Mouse (Mus musculus) ovary, adult 18-20 months (tissue): ENCODE measurements around the gene Ankrd33b.

Source experiments
- DNase-seq: peaks from one replicate; pipeline ENCODE4 v3.0.0; 2022; ENCODE audit warnings: low spot score, mixed read lengths

Gene Ankrd33b

DNA sequence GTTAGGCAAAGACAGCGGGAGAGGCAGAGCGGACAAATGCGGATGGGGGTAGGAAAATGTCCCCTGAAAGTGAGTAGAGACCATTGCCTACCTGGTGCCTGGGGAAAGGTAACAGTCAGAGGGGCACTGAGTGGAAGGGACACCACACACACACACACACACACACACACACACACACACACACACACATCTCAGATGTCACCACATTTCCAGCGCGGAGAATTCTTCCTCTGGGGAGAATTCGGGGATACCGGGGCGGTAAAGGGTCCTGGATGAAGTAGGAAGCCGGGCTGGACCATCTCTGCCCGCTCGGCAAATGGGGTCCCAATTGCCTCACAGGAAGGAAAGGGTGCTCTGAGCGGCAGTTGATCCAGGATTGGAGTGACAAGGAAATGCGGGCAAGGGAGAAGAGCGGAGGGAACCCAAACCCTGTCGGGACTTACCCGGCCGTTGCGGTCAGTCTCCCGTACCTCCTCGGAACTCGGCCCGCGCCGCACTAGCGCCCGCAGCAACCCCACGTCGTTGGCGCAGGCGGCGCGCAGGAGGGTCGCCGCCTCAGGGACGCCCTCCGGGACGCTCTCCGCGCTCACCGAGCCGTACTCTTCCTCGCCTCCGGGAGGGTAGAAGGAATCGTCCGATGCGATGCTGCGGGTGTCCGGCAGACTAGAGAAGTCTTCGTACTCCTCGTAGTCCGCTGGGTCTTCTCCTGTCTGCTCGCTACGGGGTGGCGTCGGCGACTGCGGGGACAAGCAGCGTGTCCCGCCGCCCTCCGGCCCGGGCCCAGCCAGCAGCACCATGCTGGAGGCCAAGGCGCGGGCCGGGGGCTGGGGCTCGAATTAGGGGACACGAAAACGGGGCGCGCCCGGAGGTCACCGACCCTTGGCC lies 688 bp downstream of the Ankrd33b start:
- no peak for DNase-seq

DNA sequence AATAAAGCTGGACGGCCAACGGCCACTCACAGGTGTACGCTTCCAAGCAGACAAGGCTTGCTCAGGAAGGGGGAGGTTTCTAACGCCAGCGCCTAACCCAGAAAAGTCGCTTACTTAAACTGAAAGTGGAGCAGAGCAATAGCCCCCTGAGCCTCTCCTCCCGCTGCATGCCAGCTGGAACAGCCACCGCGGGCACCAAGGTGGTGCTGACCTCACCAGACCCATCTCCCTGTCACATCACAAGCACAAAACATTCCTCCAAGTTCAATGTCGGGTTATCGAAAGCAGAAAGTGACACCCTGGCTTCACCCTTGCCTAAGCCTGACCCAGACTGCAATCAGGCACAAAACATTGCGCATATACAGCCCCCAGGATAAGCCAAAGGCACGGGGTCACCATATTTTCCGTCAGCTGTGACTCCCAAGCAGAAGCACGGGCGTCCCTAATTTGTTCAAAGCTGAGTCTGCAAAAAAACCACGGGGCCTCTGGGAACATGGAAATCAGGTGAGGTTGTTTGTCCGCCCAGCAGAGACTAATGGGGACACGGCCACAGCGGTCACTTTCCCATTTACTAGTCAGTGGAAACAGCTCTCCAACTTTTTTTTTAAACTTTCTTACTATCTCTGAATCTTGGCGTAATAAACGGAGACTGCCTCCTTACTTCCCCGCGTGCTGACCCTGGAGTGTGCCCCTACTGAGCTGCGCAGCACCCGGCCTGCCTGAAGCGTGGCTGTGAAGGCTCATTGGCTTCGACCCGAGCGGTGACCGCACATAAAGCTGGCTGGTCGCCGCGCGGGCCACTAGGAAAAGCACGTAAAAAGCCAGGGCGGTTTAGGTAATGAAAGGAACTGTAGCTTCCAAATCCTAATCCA lies 1.6 kb downstream of the Ankrd33b start:
- DNase-seq, result no peak

DNA sequence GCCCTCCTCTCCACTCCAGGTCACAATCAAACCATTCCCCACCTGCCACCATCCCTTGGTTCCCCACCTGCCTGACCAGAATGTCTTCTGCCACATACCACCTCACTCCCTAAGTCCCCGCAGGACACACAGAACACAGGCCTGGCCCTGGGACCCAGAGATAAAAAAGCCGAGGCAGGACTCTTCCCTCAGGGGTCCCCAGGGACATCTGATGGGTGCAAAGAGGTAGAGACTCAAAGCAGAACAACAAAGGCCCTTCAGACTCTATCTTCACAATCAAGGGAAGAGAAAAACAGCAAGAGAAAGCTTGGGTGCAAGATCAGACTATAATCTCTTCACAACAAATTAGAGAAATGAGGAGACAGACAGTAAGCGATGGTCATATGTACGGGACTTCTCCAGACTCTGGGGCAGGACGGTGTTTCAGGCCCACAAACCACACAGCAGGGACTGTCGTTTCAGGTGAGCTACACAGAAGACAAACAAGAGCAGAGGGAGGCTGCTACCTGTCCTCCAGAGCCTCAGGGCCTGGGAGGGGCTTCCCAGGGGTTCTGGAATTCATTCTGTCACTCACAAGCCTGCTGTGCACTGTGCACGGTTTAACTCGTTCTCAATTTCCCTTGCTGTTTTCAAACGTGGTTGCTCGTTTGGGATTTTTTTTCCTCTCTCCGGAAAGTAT lies 2.3 kb downstream of the Ankrd33b start:
- no peak for DNase-seq

DNA sequence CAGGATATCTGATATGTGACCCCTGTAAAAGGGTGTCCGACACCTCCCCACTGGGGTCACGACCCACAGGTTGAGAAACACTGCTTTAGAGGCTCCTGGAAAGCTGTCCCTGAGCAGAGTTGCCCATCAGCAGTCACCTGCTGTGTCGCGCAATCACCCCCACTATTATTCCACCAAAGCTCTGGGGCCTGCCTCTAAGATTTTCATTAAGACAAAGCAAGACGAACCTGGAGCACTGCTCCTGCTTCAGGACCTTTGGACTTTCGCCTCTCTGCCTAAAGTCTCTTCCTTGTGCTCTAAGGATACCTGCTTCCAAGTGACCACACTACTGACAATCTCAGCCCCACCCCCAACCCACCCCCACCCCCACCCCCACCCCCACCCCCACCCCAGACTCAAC lies 3.1 kb downstream of the Ankrd33b start:
- no peak for DNase-seq

DNA sequence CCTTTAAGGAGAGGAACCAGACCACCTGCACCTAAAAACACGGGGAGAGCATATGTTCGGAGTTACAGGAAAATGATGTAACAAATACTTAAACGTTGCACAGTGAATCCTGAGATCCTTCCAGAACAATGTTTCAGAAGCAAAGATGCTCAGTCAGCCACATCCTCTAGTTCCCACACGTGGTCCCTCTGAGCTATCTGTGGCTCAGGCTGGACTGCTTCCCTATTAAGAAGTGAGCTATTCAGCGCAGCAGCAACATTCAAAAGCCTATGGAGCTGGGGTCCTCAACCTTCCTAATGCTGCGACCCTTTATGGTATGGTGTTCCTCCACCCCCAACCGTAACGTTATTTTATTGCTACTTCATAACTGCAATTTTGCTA lies 3.6 kb downstream of the Ankrd33b start:
- no peak for DNase-seq

DNA sequence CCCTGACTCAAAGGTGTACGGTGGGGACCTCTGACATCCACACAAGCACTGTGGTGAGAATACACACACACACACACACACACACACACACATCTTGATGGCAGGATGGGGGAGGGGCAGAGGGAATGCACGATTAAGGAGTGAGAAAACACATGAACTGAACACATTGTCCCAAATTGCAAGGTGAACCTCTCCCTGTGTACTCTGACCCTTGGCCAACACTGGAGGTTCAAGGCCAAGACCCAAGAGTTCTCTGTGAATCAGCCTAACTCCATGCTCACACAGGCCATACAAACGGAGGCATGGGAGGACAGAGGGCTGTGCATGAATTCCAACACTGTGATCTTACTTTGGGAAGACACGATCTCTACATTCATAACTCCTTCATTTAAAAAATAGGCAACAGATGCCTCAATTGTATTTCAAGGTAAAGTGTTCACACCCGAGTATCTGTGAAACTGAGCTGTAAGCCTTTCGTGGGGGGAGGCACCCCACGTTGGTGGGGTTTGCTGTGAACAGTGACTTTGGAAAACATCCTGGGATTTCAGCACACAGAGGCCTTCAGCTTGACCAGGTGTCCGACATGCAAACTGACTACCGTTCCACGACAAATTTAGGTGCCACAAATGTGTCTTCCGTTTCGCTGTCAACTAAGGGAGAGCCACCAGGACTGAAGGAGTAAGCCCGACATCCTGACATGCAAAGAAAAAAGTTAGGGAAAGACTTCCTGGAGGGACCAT lies 4.1 kb downstream of the Ankrd33b start:
- no peak for DNase-seq

DNA sequence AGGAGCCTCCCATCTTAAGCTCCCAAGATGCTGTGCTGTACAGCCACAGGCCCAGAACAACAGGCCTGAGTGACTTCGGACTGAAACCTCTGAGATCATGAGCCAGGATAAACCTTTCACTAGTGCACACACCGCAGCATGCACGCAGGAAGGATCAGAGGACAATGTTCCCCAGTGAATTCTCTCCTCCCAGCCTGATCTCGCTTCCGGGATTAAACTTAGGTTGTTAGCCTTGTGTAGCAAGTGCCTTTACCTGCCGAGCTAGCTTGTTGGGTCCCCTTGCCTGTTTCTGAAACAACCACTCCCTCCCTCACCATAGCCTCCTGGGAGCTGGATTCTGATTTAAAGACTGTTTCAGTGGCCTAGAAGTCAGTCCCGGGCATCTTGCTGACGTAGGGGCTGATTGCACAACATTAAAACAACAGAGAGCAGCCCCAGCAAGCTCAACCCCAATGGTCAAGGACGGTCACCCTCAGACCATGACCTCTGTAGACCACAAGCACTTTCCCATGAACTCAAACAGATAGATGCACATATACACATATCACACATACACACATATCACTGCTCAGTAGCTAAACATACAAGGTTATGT lies 6.2 kb downstream of the Ankrd33b start:
- no peak for DNase-seq

DNA sequence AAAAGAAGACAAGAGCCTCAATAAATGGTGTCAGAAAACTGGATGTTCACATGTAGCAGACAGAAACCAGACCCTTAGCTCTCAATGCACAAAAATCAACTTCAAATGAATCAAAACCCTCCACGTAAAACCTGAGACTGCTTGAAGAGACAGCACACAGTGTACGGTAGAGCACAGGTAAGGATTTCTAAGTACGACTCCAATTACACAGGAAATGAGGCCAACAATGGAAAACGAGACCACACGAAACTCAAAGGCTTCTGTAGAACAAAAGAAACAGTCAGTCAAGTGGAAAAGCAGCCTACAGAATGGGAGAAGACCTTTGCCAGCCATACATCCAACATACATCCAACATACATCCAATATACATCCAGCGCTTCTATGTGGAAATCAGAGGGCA lies 6.9 kb downstream of the Ankrd33b start:
- no peak for DNase-seq

DNA sequence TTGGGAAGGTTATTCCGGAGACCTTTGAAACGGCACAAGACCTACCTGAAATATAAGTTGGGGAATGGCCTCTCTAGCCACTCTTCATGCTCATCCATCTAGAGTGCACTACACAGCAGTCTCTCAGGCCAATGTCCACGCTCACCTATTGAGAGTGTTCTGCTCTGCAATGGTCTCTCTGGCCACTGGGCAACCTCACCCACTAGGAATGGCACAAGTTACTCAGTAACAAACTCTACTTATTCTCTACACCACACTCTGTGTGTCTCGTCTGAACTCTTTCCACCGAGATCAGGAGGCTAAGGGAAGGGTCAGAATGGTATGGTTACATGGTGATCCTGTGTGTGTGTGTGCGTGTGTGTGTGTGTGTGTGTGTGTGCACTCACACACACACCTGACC lies 7.7 kb downstream of the Ankrd33b start:
- no peak for DNase-seq

DNA sequence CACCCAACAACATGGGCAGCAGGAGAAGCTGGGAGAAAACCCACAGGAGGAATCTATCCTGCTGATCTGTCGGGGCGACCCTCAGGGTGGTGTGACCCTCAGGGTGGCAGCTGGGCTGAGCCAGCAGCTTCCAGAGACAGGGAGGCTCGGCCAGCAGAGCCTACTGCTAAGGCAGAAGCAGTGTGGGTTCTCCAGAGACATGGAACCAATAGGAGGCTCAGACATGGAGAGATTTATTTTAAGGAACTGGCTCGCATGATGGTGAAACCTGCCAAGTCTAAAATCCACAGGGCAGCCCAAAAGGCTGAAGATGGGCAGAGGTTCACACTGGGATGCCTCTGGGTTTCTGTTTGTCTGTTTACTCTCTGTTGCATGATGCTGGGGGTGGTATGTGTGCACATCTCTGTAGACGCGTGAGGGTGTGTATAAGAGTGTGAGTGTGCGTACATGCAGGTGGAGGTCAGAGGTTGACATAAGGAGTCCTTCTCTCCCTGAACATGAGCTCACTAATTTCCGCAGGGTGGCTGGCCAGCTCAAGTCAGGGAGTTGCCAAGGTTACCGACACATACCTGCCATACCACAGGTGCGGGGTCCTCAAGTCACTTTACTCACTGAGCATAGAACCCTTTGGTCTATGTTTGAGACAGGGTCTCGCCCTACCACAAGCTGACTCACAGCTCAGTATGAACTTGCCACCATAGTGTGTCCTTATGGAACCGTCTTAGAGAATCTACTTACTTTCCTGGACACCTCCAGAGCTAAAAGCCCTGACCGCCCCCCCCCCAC lies 14.8 kb downstream of the Ankrd33b start:
- DNase-seq, result no peak

DNA sequence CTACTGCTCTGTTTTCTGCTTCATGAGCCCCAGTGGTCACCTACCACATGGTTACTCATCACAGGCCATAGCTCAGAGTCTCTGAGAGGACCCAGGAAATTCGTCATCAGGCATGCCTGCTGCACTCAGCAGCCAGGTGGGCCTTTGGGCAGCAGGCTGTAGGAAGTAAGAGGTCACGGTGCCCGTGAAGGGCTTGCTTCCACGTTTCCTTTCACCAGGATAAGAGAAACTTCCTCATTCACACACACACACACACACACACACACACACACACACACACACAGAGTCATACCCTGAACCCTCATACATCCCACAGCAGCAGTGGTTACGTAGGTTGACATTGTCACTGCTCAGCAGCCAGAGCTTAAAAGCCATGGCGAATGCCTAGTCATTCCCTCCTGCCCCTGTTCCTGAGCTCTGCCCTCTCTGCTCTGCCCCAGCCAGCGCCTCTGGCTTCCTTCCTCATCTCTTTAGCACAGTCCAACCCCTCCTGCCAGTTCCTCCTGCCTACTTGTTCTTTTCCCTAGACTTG lies 17.6 kb downstream of the Ankrd33b start:
- no peak for DNase-seq

DNA sequence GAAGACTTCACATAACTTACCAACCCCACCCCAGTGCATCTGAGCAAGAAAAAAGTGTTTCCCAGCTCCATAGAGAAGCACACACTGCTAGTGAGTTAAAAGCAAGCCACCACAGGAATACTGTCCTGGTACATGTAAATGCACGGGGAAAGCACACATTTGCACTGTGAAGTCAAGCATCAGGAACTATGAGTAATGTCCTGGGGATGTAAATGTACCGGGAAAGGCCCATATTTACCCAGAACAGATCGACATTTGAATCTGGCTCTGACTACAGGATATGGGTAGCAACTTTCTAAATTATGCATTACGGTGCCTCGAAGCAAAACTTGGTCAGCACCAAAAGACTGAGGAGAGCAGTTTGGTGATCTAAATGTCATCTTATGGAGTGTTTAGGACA lies 18.5 kb downstream of the Ankrd33b start:
- no peak for DNase-seq

DNA sequence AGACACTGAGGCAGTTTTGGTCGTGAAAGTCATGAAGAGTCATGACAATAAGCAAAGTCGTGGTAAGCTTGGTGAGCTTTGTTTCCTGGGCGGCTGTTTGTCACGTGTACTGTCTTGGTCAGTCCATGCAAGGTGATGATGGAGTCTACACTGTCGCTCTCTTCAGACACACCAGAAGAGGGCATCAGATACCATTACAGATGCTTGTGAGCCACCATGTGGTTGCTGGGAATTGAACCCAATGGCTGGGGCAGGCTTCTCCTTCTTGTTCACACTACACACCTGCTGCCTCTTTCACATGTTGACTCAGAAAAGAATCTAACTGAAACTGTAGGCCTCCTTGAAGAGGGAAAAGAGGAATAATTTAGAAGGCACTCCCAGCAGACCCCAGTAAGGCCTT lies 19.3 kb downstream of the Ankrd33b start:
- DNase-seq, result no peak

DNA sequence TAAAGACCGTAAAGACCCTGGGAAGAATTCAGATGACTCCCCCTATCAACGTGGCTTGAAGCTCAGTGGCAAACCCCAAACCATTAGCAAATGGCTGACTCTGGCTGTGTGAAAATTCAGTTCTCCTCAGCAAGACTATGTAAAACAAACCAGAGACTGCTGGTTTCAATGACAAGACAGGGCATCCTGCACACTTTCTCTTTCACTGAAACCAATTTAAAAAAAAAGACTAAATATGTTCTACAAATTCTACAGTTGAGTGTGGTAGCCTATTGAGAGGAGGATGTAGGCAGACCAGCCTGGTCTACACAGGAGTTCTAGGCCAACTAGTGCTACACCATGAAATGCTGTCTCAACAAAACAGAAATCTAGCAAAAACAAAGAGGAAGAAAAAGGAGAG lies 21.0 kb downstream of the Ankrd33b start:
- no peak for DNase-seq

DNA sequence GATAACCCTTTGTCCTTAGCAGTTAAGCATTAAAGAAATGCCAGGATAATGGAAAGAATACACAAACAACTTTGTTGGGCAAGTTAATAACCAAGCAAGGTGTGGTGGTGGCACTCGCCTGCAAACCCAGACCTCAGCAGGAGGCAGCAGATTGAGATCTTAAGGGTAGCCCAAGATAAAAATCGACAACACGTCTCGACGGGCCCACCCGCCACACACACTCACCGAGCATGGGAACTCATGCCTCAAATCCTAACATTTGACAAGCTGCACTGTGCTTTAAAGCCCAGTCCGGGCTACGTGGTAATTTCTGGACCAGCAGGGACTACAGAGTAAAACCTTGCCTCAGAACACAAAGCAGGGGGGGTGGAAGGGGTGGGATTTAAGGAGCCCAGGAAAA lies 22.2 kb downstream of the Ankrd33b start:
- DNase-seq, result no peak

DNA sequence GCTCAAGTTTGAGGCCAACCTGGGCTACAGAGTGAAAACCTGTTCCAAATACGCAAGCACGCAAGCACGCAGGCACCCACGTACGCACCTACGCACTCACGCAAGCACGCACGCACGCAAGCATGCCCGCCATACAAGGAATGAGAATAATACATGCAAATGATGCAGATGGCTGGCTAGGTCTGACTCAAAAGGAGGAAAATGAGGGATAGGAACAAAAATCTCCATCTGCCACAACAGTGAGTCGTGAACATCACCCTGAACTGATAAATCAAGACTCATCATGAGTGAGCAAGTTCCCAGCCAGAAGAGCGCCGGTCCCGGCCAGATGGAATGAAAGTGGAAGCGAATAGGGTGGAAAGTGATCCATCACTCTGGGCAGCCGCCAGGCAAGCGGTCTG lies 22.7 kb downstream of the Ankrd33b start:
- no peak for DNase-seq

DNA sequence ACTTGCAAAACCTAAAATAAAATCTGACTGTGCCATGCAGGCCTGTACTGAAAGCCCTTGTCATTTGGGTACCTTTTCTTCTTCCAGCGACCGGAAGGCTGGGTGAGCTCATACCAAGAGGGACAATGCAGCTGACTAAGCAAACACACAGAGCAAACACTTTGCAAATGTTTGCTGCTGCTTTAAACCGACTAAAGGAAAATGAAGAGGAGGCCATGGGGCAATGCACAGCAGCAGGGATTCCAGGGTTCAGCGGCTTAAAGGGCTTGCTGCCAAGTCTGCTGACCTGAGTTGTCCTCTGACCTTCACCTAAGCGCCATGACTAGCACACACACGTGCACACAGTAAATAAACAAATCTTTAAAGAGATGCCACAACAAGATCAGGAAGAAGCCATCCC lies 23.9 kb downstream of the Ankrd33b start:
- DNase-seq, result no peak

DNA sequence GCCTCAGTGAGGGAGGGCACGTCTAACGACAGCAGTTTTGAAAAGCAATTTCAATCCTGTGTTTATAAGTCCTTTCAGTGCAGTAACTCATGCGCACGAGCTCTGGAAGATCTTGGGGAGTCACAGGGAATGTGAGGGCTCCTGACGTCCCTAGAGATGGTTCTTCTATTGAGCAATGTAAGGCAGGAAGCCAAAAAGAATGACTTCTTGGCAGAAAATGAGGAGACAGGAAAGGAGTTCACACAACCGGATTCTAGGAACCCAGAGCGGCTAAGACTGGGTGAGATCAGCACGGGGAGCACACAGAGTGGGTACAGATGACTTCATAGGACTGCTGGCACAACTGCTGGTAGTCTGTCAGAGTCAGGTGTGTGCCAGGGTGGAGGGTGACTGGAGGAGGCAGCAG lies 25.0 kb downstream of the Ankrd33b start:
- no peak for DNase-seq

DNA sequence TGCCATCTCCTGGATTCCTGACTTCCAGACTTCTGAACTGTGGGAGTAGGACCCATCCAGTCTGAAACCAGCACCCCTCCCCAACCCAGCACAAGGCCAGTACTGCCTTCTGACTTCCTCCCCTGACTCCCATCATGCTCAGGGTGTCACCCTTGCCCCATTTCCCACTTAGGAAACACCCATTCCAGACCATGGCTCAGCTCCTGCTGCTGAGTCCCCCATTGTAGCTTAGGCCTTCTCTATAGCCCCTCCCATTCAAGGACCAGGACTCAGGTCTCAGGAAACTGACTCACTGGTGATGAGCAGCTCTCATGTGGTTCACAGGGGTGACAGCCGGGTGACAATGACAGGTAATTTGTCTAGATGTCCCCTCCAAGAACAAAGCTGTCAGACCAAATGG lies 25.5 kb downstream of the Ankrd33b start:
- no peak for DNase-seq

DNA sequence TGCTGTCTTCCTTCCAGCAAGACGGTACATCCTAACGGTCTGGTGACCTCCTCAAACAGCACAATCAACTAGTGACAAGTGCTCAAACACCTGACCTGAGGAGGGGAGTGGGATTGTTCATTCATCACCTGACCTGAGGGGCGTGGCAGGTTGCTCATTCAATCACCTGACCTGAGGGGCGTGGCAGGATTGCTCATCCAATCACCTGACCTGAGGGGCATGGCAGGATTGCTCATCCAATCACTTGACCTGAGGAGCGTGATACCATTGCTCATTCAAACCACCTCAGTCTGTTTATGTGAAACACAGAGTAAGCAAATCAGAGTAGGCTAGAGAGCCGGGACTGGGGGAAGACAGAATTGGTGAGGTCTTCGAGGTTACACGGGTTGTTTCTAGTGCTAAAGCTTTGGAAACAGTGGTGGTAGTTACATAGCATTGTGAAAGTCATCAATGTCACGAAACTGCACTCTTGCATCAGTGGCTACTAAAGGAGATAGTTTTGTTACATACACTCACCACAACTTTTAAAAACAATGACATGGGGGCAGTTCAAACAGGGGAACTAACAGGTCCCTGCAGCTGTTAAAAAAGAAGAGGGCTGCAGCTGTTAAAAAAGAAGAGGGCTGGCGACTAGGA lies 28.8 kb downstream of the Ankrd33b start:
- no peak for DNase-seq
